Mouse (Mus musculus): Measurements from ENCODE around the gene Insig2.

DNA sequence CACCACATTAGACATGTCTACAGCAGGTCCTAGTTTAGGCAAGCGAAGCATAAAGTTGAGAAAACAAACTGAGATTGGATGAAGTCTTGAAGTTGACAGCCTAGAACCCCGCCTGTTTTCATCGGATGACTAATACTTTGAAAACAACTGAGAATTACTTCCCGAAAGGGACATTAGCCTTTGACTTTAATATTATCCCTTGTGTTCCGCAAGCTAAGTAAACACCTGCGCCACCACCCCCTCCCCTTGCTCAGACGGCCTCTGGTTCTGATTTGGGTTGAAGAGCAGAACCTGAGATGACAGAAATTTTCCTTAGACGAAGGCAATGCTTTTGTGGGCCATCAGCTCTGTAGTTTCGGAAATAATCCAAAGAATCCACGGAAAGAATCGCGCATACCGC is 18.2 kb upstream of the Insig2 start:
- TF ChIP-seq POLR2A (IDR thresholded peaks at IDR 0.05; ENCODE audit: insufficient read depth, low read length) (no peak), CTCF (IDR thresholded peaks at IDR 0.05; ENCODE audit: low read depth, low read length) (no peak), EP300 (IDR thresholded peaks at IDR 0.05; ENCODE audit: insufficient read depth, low read depth, low read length) (no peak)

Measured in ES-Bruce4 (cell line).